ENCODE assay signal across 18 mouse cellular contexts in the genomic region with DNA sequence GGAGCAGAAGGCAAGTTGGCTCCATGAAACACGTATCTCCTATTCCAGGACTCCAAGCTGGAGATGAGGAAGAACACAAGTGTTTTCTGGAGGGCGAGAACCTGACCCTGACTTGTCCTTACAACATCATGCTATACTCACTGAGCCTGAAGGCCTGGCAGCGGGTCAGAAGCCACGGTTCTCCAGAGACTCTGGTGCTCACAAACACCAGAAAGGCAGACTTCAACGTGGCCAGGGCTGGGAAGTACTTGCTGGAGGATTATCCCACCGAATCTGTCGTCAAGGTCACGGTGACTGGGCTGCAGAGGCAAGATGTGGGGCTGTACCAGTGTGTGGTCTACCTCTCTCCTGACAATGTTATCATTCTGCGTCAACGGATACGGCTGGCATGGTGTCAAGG. TPM values are rescaled to one million over a fixed set of nuclear protein-coding genes. Genes with fewer than 3 reads are reported as not detected.
"Had no signal": no experiment of that assay in that cellular context is flagged by ENCODE, and none has a peak within 500 bp of the region (broad histone marks: within the 10 kb centered on the region; RNA-seq: fewer than 3 reads in every experiment).

No protein-coding gene starts in this region.

- H3K27ac ChIP-seq: limb, embryonic 13.5 days; neural tube, embryonic 15.5 days had no signal

- H3K4me2 ChIP-seq: limb, embryonic 13.5 days; liver, embryonic 11.5 days; neural tube, embryonic 15.5 days had no signal

- H3K27me3 ChIP-seq: neural tube, embryonic 15.5 days had no signal

- H3K4me3 ChIP-seq: limb, embryonic 13.5 days; myocyte; neural tube, embryonic 15.5 days had no signal

- H3K36me3 ChIP-seq: limb, embryonic 13.5 days; neural tube, embryonic 15.5 days had no signal

- H3K4me1 ChIP-seq: limb, embryonic 13.5 days; neural tube, embryonic 15.5 days had no signal

- H3K9me3 ChIP-seq: limb, embryonic 13.5 days; neural tube, embryonic 15.5 days had no signal

- H3K9ac ChIP-seq: limb, embryonic 13.5 days; neural tube, embryonic 15.5 days had no signal

- DNase-seq: kidney, adult 18-20 months; kidney, postnatal 10 days; layer of hippocampus, postnatal 36 days; left cerebral cortex, postnatal 4 days; lung, adult 18-20 months; midbrain, embryonic 14.5 days; right cerebral cortex, postnatal 25 days; thymus, adult 18-20 months; thymus, postnatal 25 days had no signal

RNA-seq across cellular contexts. Expression of a gene that starts 1.9 kb away (rescaled TPM):
- total RNA-seq: layer of hippocampus, postnatal 36 days; megakaryocyte-erythroid progenitor cell, adult 5-6 weeks had no signal
- polyA plus RNA-seq: kidney, embryonic 14.5 days; midbrain, embryonic 14.5 days; neural tube, embryonic 11.5 days; neural tube, embryonic 15.5 days; urinary bladder, adult 2 months had no signal

RNA-seq across cellular contexts. Expression of a gene that starts 14.6 kb away (rescaled TPM):
- total RNA-seq: layer of hippocampus, postnatal 36 days; left cerebral cortex, postnatal 10 days; megakaryocyte-erythroid progenitor cell, adult 5-6 weeks had no signal
- polyA plus RNA-seq: midbrain, embryonic 14.5 days; myocyte; neural tube, embryonic 15.5 days had no signal

RNA-seq across cellular contexts. Expression of a gene that starts 16.9 kb away (rescaled TPM):
- total RNA-seq: layer of hippocampus, postnatal 36 days; left cerebral cortex, postnatal 10 days; left cerebral cortex, postnatal 4 days had no signal
- polyA plus RNA-seq: kidney, embryonic 14.5 days; midbrain, embryonic 14.5 days; myocyte; neural tube, embryonic 15.5 days had no signal

RNA-seq across cellular contexts. Expression of a gene that starts 49.8 kb away (rescaled TPM):
- polyA plus RNA-seq: kidney, embryonic 14.5 days; myocyte had no signal
